Mouse (Mus musculus) kidney, embryonic 16.5 days (tissue): ENCODE data around the gene Avpr1a. TPM values are rescaled to one million over a fixed set of nuclear protein-coding genes. Genes with fewer than 3 reads are reported as not detected.

ENCODE experiments used
- ATAC-seq: fragments of 200-750 bp; cut with Nextera tagmentation; 2 replicates; pipeline ENCODE4 v1.8.0; 2017; ENCODE audit warnings: moderate TSS enrichment; ENCODE audit not compliant: low FRiP score, low TSS enrichment
- H3K27ac ChIP-seq: fragments of 300-500 bp; sonication (generic); 2 replicates; pipeline ENCODE4 v1.5.1; 2014; ENCODE audit warnings: low read length
- H3K27me3 ChIP-seq: fragments of 300-500 bp; sonication (generic); 2 replicates; pipeline ENCODE4 v1.6.1; 2014; ENCODE audit warnings: low read length, control low read depth, mixed read lengths; ENCODE audit not compliant: insufficient read depth
- H3K36me3 ChIP-seq: fragments of 300-500 bp; sonication (generic); 2 replicates; pipeline ENCODE4 v1.6.1; 2014; ENCODE audit warnings: low read length, control low read depth, mixed read lengths; ENCODE audit not compliant: insufficient read depth
- H3K4me1 ChIP-seq: fragments of 300-500 bp; sonication (generic); 2 replicates; pipeline ENCODE4 v1.6.1; 2014; ENCODE audit warnings: low read length, control low read depth, mixed read lengths; ENCODE audit not compliant: insufficient read depth
- H3K4me2 ChIP-seq: fragments of 300-500 bp; sonication (generic); replicated peaks from 2 replicates; pipeline ENCODE4 v1.6.1; 2014; ENCODE audit warnings: low read depth, low read length
- H3K4me3 ChIP-seq: fragments of 300-500 bp; sonication (generic); 2 replicates; pipeline ENCODE4 v1.5.1; 2014; ENCODE audit warnings: mild to moderate bottlenecking, low read length
- H3K9ac ChIP-seq: fragments of 300-500 bp; sonication (generic); replicated peaks from 2 replicates; pipeline ENCODE4 v1.6.1; 2014; ENCODE audit warnings: low read length
- H3K9me3 ChIP-seq: fragments of 300-500 bp; sonication (generic); 2 replicates; pipeline ENCODE4 v1.6.1; 2016; ENCODE audit warnings: low read length, control low read depth
- WGBS: fragments of 180-500 bp; shearing (Covaris S2); extraction: QIAGEN DNeasy Blood & Tissue Kit; methylation state at CpG from one replicate; pipeline ENCODE4 v1.1.7; 2014; 5-methylcytosine and 5-hydroxymethylcytosine counted together
- polyA plus RNA-seq: library from polyadenylated mRNA; unstranded; fragments of >200 nt; fragmentation: Nextera tagmentation; extraction: Ambion mirVana; gene quantifications from 2 replicates; pipeline ENCODE4 v1.2.1, GENCODE M21; 2015

The Avpr1a gene
- polyA plus RNA-seq, 1 experiment from 2014 or later, result 4.3 TPM

- H3K4me1 ChIP-seq, result peaks cover 5% of the 10 kb centered on the region
Observed at GRCm38 (mm10) chr10:122453466-122453865, 5.2 kb downstream of the Avpr1a start.

GRCm38 (mm10) chr10:122455793-122456192 is 7.5 kb downstream of the Avpr1a start:
- ATAC-seq, result no peak
- no peak overlapping the region for H3K27ac ChIP-seq
- no peaks in the 10 kb centered on the region for H3K4me1 ChIP-seq
- H3K4me2 ChIP-seq, result no peak overlapping the region
- H3K4me3 ChIP-seq, result no peak overlapping the region
- no peak overlapping the region for H3K9ac ChIP-seq
- peaks cover 8% of the 10 kb centered on the region for H3K27me3 ChIP-seq
- H3K36me3 ChIP-seq, result no peaks in the 10 kb centered on the region
- H3K9me3 ChIP-seq, result no peaks in the 10 kb centered on the region
- 90% methylated on average over 11 of the region's 11 CpGs for WGBS

More at GRCm38 (mm10) chr10:122453466-122453865, 5.2 kb downstream of the Avpr1a start:
- Histone ChIP-seq H3K36me3 (no peaks in the 10 kb centered on the region), H3K27ac (no peak overlapping the region), H3K27me3 (peaks cover 25% of the 10 kb centered on the region), H3K9ac (no peak overlapping the region), H3K4me3 (no peak overlapping the region), H3K4me2 (no peak overlapping the region), H3K9me3 (no peaks in the 10 kb centered on the region)
- no peak for ATAC-seq
- 77% methylated on average over 3 of the region's 3 CpGs for WGBS

GRCm38 (mm10) chr10:122476846-122477245 is 28.5 kb downstream of the Avpr1a start:
- no peak overlapping the region for H3K4me3 ChIP-seq
- H3K4me1 ChIP-seq, result no peaks in the 10 kb centered on the region
- H3K27me3 ChIP-seq, result no peaks in the 10 kb centered on the region
- H3K4me2 ChIP-seq, result no peak overlapping the region
- no peaks in the 10 kb centered on the region for H3K36me3 ChIP-seq
- WGBS, result 91% methylated on average over 5 of the region's 5 CpGs
- no peaks in the 10 kb centered on the region for H3K9me3 ChIP-seq
- no peak overlapping the region for H3K9ac ChIP-seq
- no peak overlapping the region for H3K27ac ChIP-seq
- no peak for ATAC-seq

- H3K4me3 ChIP-seq, result no peak overlapping the region
- H3K27ac ChIP-seq, result no peak overlapping the region
- H3K36me3 ChIP-seq, result no peaks in the 10 kb centered on the region
- H3K27me3 ChIP-seq, result no peaks in the 10 kb centered on the region
- H3K4me1 ChIP-seq, result no peaks in the 10 kb centered on the region
- no peak for ATAC-seq
- H3K4me2 ChIP-seq, result no peak overlapping the region
- no peak overlapping the region for H3K9ac ChIP-seq
- 48% methylated on average over 2 of the region's 2 CpGs for WGBS
- no peaks in the 10 kb centered on the region for H3K9me3 ChIP-seq
Observed at GRCm38 (mm10) chr10:122498551-122498950, 50.3 kb downstream of the Avpr1a start.

- no peaks in the 10 kb centered on the region for H3K4me1 ChIP-seq
- H3K27ac ChIP-seq, result no peak overlapping the region
- no peaks in the 10 kb centered on the region for H3K9me3 ChIP-seq
- H3K4me3 ChIP-seq, result no peak overlapping the region
- H3K4me2 ChIP-seq, result no peak overlapping the region
- no peaks in the 10 kb centered on the region for H3K27me3 ChIP-seq
- WGBS, result 59% methylated on average over 6 of the region's 6 CpGs
- H3K9ac ChIP-seq, result no peak overlapping the region
- no peak for ATAC-seq
- no peaks in the 10 kb centered on the region for H3K36me3 ChIP-seq
Observed at GRCm38 (mm10) chr10:122499306-122499705, 51.0 kb downstream of the Avpr1a start.

Other genes starting within 250 kb of the Avpr1a start
- 24.7 and 27.1 TPM in 2 replicates for gene Ppm1h, start 230.3 kb downstream of the Avpr1a start, polyA plus RNA-seq